Mouse (Mus musculus): ENCODE measurements around the gene Dusp23. TPM values are rescaled to one million over a fixed set of nuclear protein-coding genes. Genes with fewer than 3 reads are reported as not detected.

Dusp23 gene
- polyA plus RNA-seq, 1 experiment = 14.2 TPM

GRCm38 (mm10) chr1:172584271-172584670 lies 48.5 kb downstream of the Dusp23 start:
- DNase-seq = no peak
- Histone ChIP-seq H3K4me1 (replicated peaks; ENCODE audit: control insufficient read depth, insufficient read depth, low read length) (no peaks in the 10 kb centered on the region), H3K27ac (ENCODE audit: control insufficient read depth, insufficient read depth, low read length) (no peak overlapping the region), H3K27me3 (ENCODE audit: control insufficient read depth, insufficient read depth, low read length) (no peaks in the 10 kb centered on the region), H3K36me3 (ENCODE audit: control insufficient read depth, insufficient read depth, low read length) (no peaks in the 10 kb centered on the region), H3K4me3 (ENCODE audit: control insufficient read depth, insufficient read depth, low read length) (no peak overlapping the region)
- TF ChIP-seq POLR2A (IDR thresholded peaks at IDR 0.05; ENCODE audit: control insufficient read depth, extremely low read depth, insufficient read depth, low read length, poor library complexity) = no peak
- no peak for TF ChIP-seq CTCF (IDR thresholded peaks at IDR 0.05; ENCODE audit: borderline replicate concordance, control insufficient read depth, extremely low read depth, insufficient read depth, low read length, poor library complexity)
- WGBS = 93% methylated on average over 6 of the region's 6 CpGs

- Histone ChIP-seq H3K4me1 (replicated peaks; ENCODE audit: control insufficient read depth, insufficient read depth, low read length) (no peaks in the 10 kb centered on the region), H3K4me3 (ENCODE audit: control insufficient read depth, insufficient read depth, low read length) (no peak overlapping the region), H3K36me3 (ENCODE audit: control insufficient read depth, insufficient read depth, low read length) (no peaks in the 10 kb centered on the region), H3K27me3 (ENCODE audit: control insufficient read depth, insufficient read depth, low read length) (no peaks in the 10 kb centered on the region), H3K27ac (ENCODE audit: control insufficient read depth, insufficient read depth, low read length) (no peak overlapping the region)
- 94% methylated on average over 8 of the region's 8 CpGs for WGBS
- TF ChIP-seq POLR2A (IDR thresholded peaks at IDR 0.05; ENCODE audit: control insufficient read depth, extremely low read depth, insufficient read depth, low read length, poor library complexity) (no peak), CTCF (IDR thresholded peaks at IDR 0.05; ENCODE audit: borderline replicate concordance, control insufficient read depth, extremely low read depth, insufficient read depth, low read length, poor library complexity) (no peak)
- no peak for DNase-seq
These were observed 50.3 kb downstream of the Dusp23 start for GRCm38 (mm10) chr1:172582436-172582835.

Other genes with a start within 250 kb of the Dusp23 start
- gene Slamf9, start 157.6 kb downstream of the Dusp23 start, polyA plus RNA-seq (2012; rRNA removed) = 4.3 and 7.3 TPM in 2 replicates
- gene Igsf9, start 151.2 kb downstream of the Dusp23 start, polyA plus RNA-seq (2012; rRNA removed) = 16.4 and 20.3 TPM in 2 replicates
- 178 and 183 TPM in 2 replicates for gene Tagln2, start 132.9 kb downstream of the Dusp23 start, polyA plus RNA-seq (2012; rRNA removed)
- gene Cfap45, start 112.2 kb downstream of the Dusp23 start, polyA plus RNA-seq (2012; rRNA removed) = 0.15 and 0.56 TPM in 2 replicates
- 1.8 and 1.9 TPM in 2 replicates for gene Vsig8, start 77.0 kb downstream of the Dusp23 start, polyA plus RNA-seq (2012; rRNA removed)
- 7.2 and 10.9 TPM in 2 replicates for gene Slamf8, start 42.4 kb downstream of the Dusp23 start, polyA plus RNA-seq (2012; rRNA removed)
- gene Fcrl6, start 30.4 kb downstream of the Dusp23 start, polyA plus RNA-seq (2012; rRNA removed) = not detected in 2 replicates
- gene Crp, start 65.1 kb upstream of the Dusp23 start, polyA plus RNA-seq (2012; rRNA removed) = 1.6 and 2.1 TPM in 2 replicates

All from thymus, adult 2 months (tissue).